Mouse (Mus musculus): ENCODE data around the gene Gm49333. TPM values are rescaled to one million over a fixed set of nuclear protein-coding genes. Genes with fewer than 3 reads are reported as not detected.

Gm49333 gene
- polyA plus RNA-seq, 1 experiment from 2014 or later = 0.21 TPM

DNA sequence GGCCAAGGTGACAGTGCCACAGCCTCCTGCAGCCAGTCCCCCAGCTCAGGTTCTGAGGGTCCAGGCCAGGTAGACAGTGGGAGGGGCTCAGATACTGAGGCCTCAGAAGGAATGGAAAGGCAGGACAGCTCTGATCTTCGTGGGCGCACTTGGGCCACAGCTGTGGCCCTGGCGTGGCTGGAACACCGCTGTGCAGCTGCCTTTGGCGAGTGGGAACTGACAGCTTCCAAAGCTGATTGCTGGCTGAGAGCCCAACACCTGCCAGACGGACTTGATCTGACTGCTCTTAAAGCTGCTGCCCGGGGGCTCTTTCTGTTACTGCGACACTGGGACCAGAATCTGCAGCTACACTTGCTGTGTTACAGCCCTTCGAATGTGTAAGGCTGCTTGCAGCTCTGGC lies 6.7 kb upstream of the Gm49333 start:
- peaks cover 20% of the 10 kb centered on the region for H3K4me1 ChIP-seq
- ATAC-seq (replicated peaks) = peak; percentile 13; the same call in 1 of the 2 replicates
- H3K9ac ChIP-seq = no peak overlapping the region
- no peak overlapping the region for H3K27ac ChIP-seq
- H3K9me3 ChIP-seq = no peaks in the 10 kb centered on the region
- 60% methylated on average over 9 of the region's 9 CpGs for WGBS
- no peak overlapping the region for H3K4me3 ChIP-seq
- no peaks in the 10 kb centered on the region for H3K27me3 ChIP-seq (replicated peaks)
- no peak overlapping the region for H3K4me2 ChIP-seq
- peaks cover 29% of the 10 kb centered on the region for H3K36me3 ChIP-seq (replicated peaks)

DNA sequence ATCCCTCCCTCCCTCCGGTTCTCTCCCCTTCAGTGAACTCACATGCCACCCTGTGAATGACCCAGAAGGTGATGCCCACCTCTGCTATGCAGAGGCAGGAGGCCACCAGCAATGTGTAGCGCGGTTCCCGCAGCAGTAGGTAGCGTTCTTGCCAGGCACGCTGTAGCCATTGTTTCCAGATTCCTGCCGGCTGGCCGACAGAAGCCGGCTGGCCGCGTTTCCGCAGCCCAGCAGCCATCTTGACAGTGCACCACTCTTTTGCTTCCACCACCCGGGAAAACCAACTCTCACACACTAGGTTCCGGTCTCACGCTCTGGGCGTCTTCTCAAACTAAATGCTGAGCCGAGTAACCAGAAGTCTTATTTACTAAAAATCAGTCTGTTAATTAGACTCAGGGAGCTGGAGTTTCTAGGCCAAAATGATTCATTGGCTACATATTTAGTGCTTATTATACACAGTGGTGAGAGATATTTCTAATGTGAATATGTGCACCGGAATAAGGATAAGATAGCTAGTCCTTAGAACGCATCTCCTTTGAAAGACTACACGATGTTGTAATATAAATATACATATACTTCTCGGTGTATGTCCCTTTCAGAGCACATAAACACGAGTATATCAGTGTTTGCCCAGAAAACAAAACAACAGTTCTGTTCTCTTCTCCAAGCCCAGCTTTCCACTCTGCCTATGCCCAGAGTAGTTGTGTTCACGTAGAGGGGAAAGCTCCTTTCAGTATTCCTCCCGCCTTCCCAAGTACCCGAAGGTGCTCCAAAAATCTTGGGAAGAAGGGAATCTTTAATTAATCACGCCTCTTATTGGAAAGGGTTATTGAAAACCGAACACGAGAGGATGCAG lies 681 bp upstream of the Gm49333 start:
- Histone ChIP-seq H3K9ac (peak overlapping the region; percentile 88), H3K4me2 (peak overlapping the region; percentile 91), H3K27ac (peak overlapping the region; percentile 85), H3K9me3 (no peaks in the 10 kb centered on the region), H3K36me3 (replicated peaks) (peaks cover 16% of the 10 kb centered on the region), H3K4me1 (peaks cover 29% of the 10 kb centered on the region), H3K27me3 (replicated peaks) (no peaks in the 10 kb centered on the region), H3K4me3 (peak overlapping the region; percentile 71)
- ATAC-seq (replicated peaks) = peak; percentile 79
- WGBS = under 1% methylated on average over 28 of the region's 28 CpGs

DNA sequence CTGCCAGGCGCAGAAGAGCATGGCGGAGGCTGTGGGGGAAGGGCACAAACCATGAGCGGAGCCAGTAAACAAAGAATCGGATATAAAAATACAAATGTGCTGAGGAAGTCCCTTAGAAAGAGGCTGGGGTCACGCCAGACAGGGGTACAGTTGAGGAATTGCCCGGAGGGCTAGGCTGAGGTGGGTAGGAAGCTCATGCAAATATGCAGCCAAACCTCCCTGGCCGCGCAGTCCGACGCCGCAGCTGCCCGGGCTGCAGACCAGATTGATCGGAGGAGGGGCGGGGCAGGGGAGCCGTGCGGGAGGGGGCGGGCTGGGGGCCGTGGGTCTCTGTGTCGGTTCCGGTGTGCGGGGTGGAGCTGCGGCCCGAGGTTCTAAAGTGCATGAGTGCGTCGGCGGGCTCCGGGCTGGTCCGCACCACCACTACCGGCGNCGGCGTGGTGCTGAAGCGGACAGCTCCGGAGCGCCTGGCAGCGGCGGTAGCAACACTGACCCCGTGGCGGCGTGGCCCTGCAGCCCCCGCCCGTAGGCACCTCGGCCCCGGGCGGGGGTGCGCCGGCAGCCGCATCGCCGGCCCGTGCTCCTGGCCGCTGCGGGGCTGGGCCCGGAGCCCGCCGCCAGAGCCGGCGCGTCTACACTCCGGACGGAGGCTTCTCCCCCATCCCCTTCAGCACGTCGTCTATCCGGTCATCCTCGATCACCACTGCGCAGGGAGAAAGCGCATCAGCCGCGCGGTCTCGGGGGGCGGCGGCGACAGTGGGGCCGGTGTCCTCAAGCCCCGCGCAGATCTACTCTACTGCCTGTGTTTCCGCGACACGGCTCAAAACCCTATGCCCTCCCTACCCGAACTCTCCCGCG lies 8.4 kb downstream of the Gm49333 start:
- H3K4me3 ChIP-seq = peak overlapping the region; percentile 95
- peak overlapping the region; percentile 93 for H3K27ac ChIP-seq
- ATAC-seq (replicated peaks) = peak; percentile 25
- no peaks in the 10 kb centered on the region for H3K9me3 ChIP-seq
- H3K36me3 ChIP-seq (replicated peaks) = peaks cover 3% of the 10 kb centered on the region; the same call in 1 of the 2 replicates
- H3K4me2 ChIP-seq = peak overlapping the region; percentile 93
- peaks cover 28% of the 10 kb centered on the region for H3K4me1 ChIP-seq
- under 1% methylated on average over 75 of the region's 83 CpGs for WGBS
- H3K9ac ChIP-seq = peak overlapping the region; percentile 87
- no peaks in the 10 kb centered on the region for H3K27me3 ChIP-seq (replicated peaks)

DNA sequence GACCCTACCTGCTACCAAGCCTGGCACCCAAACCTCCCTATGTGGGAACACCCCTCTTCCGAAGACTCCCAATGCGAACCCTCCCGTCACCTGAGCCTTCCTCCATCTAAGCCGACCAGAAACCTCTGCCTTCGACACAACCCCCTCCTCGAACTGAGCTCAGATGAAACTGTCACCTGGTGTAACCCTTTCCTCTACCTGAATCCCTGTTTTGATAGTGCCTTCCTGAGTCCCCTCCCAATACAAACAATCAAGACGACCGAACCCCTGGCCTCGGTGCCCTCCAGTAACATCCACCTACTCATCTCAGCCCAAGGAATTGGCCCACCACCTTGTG lies 9.0 kb downstream of the Gm49333 start:
- Histone ChIP-seq H3K9ac (peak overlapping the region; percentile 87), H3K4me3 (peak overlapping the region; percentile 95), H3K27ac (peak overlapping the region; percentile 93), H3K4me1 (peaks cover 28% of the 10 kb centered on the region), H3K4me2 (peak overlapping the region; percentile 93), H3K9me3 (no peaks in the 10 kb centered on the region), H3K27me3 (replicated peaks) (no peaks in the 10 kb centered on the region), H3K36me3 (replicated peaks) (peaks cover 3% of the 10 kb centered on the region; the same call in 1 of the 2 replicates)
- 0% methylated on average over 9 of the region's 9 CpGs for WGBS
- ATAC-seq (replicated peaks) = peak; percentile 2

DNA sequence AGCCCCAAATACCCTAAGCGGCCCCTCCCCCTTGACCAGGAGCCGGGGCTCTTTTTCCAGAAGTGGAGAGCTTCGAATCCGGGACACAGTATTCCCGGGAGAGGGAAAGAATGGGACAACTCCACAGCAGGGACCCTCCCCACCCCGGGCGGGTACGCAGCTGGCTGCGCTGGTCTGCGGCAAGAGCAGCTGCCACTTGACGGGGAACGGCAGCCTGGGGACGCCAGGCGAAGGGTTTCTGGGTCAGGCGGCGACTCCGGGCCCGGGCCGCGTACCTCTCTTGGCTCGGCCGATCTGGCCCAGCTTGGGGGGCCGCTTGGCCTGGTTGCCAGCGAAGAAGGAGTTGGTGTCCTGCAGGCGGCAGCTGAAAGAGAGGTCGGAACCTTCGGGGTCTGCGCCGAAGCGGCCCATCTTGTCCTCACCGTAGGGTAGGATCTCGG lies 9.4 kb downstream of the Gm49333 start:
- ATAC-seq (replicated peaks) = peak; percentile 21
- H3K36me3 ChIP-seq (replicated peaks) = peaks cover 3% of the 10 kb centered on the region; the same call in 1 of the 2 replicates
- H3K4me3 ChIP-seq = peak overlapping the region; percentile 95
- no peaks in the 10 kb centered on the region for H3K27me3 ChIP-seq (replicated peaks)
- peak overlapping the region; percentile 93 for H3K4me2 ChIP-seq
- peaks cover 28% of the 10 kb centered on the region for H3K4me1 ChIP-seq
- H3K9me3 ChIP-seq = no peaks in the 10 kb centered on the region
- under 1% methylated on average over 32 of the region's 32 CpGs for WGBS
- H3K9ac ChIP-seq = peak overlapping the region; percentile 87
- peak overlapping the region; percentile 93 for H3K27ac ChIP-seq

DNA sequence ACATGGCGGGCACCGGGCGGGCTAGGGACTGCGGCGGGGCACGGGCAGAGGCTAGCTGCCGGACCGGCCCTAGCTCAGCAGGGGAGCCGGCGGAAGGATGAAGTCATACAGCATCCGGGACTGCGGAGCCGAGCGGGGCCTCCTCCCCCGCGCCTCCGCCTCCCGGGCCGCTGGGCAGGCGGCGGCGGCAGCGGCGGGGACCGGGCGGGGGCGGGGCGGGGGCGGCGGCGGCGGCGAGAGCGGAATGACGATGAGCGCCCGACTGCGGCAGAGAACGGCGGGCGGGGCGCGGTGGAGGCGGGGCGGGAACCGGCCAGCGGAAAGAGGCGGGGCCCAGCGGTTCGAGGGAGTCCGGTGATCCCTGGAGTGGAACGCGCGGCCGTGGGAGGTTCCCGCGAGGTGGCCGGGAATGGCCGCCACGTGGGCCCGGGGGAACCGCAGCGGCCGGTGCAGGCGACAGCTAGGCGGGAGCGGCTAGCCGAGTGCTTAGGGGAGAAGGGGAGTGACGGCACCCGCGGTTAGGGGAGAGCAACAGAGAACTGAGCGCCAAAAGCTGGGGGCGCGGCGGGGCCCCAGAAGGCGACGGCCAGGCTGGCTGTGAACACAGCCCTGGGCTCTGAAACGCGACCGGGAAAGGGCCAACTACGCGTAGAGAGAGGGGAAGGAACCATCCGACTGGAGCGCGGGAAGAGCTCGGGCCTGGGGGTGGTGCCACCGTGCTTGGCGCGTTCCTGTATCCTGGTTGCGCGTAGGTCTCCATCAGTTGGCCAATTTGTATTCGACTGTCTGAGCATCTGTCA lies 10.0 kb downstream of the Gm49333 start, which contains the start of gene Camk2n2:
TSS of gene Camk2n2 (minus strand) at position 97 of the 800 bp plus-strand sequence.
- Histone ChIP-seq H3K9me3 (no peaks in the 10 kb centered on the region), H3K4me2 (peak within 1 kb of the TSS; percentile 93), H3K36me3 (replicated peaks) (peaks cover 3% of the 10 kb centered on the region; the same call in 1 of the 2 replicates), H3K27ac (peak within 1 kb of the TSS; percentile 93), H3K4me1 (peaks cover 28% of the 10 kb centered on the region), H3K27me3 (replicated peaks) (no peaks in the 10 kb centered on the region), H3K9ac (peak within 1 kb of the TSS; percentile 87), H3K4me3 (peak within 1 kb of the TSS; percentile 95)
- peak; percentile 59 for ATAC-seq (replicated peaks)
- 0% methylated on average over 90 of the region's 92 CpGs for WGBS

DNA sequence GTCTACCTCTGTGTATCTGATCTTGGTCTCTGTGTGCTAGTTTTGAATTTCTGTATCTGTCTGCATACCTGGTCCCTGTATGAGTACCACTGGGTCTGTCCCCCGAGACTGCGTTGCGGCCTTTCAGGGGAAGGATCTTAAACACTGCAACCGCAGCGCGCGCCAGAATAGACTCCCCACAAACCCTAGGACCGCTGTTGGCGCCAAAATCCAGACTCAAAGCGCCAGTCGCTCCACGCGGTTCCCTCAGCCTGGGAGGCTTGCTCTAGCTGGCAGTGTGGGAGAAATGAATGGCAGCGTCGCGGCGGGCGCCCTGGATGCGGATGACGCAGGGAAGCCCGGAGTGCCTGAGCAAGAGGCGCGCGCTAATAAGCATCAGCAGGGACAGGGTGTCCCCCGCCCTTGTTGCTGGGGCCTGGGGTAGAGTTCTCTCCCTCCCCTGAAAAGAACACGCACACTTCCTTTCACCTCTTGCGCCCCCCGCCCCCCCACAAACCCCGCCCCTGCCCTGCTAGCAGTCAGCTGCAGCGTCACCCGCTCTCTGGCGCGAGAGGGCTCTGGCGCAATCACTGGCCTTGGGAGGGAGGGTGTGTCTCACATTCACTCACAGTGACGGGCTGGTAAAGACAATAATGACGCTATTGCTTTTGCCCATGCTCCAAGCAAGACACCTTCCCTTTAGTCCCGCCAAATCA lies 10.7 kb downstream of the Gm49333 start:
- Histone ChIP-seq H3K4me1 (peaks cover 28% of the 10 kb centered on the region), H3K27ac (peak overlapping the region; percentile 93), H3K4me3 (peak overlapping the region; percentile 95), H3K36me3 (replicated peaks) (no peaks in the 10 kb centered on the region; the same call in 1 of the 2 replicates), H3K4me2 (peak overlapping the region; percentile 93), H3K9ac (peak overlapping the region; percentile 87), H3K9me3 (no peaks in the 10 kb centered on the region), H3K27me3 (replicated peaks) (no peaks in the 10 kb centered on the region)
- peak; percentile 79 for ATAC-seq (replicated peaks)
- under 1% methylated on average over 36 of the region's 37 CpGs for WGBS

DNA sequence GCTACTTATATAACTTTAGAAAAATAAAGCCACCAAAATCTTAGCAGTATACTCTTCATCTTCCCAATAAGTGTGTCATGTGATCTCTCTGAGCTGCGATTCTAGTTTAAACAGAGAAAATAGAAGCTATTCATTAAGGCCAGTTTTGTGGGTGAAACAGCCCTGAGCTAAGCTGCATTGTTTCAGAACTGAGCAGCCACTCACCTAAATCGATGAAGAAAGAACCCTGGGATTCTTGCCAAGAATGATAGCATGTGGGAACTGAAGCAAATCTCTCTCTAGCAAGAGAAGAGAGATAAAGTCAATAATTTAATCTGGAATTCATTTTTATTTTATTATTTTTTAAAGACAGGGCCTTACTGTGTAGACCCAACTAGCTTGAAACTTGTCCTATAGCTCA lies 11.8 kb downstream of the Gm49333 start:
- Histone ChIP-seq H3K9me3 (no peaks in the 10 kb centered on the region), H3K9ac (no peak overlapping the region), H3K27me3 (replicated peaks) (0 out of 2 replicates have a peak, but pooled peaks cover under 1% of the 10 kb centered on the region), H3K4me3 (no peak overlapping the region), H3K36me3 (replicated peaks) (no peaks in the 10 kb centered on the region; the same call in 1 of the 2 replicates), H3K4me2 (peak overlapping the region; percentile 93; the same call in 1 of the 2 replicates), H3K27ac (0 out of 2 replicates have a peak overlapping the region, but pooled peaks have one; percentile 93), H3K4me1 (peaks cover 27% of the 10 kb centered on the region)
- ATAC-seq (replicated peaks) = no peak
- WGBS = 37% methylated on average over 2 of the region's 2 CpGs

DNA sequence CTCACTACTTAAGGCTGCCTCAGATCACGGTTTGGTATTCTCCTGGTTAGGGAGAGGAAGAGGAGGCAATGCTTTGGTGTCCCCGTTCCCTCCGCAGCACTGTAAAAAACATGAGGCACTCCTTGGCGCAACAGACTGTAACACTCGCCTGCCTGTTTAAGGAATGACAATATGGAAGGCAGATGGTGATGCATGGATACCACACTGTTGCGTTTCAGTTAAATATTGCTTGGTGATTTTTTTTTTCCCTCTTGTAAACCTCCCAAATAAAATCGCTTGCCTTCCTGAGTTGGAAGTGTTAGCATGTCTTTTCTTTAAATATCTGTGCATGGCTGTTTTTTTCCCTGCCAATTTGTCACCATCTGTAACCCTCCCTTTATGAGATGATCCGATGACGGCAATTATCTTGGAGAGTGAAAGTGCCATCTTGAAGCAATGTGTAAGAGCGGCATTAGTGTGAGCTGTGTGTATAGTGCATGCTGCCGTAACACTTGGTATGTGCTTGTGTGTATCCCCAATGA lies 17.5 kb downstream of the Gm49333 start:
- ATAC-seq (replicated peaks) = no peak
- Histone ChIP-seq H3K4me1 (peaks cover 17% of the 10 kb centered on the region), H3K4me3 (no peak overlapping the region), H3K9ac (no peak overlapping the region), H3K9me3 (no peaks in the 10 kb centered on the region), H3K36me3 (replicated peaks) (0 out of 2 replicates have a peak, but pooled peaks cover 8% of the 10 kb centered on the region), H3K4me2 (peak overlapping the region; percentile 86; the same call in 1 of the 2 replicates), H3K27me3 (replicated peaks) (peaks cover 6% of the 10 kb centered on the region; the same call in 1 of the 2 replicates), H3K27ac (no peak overlapping the region)
- 56% methylated on average over 11 of the region's 11 CpGs for WGBS

DNA sequence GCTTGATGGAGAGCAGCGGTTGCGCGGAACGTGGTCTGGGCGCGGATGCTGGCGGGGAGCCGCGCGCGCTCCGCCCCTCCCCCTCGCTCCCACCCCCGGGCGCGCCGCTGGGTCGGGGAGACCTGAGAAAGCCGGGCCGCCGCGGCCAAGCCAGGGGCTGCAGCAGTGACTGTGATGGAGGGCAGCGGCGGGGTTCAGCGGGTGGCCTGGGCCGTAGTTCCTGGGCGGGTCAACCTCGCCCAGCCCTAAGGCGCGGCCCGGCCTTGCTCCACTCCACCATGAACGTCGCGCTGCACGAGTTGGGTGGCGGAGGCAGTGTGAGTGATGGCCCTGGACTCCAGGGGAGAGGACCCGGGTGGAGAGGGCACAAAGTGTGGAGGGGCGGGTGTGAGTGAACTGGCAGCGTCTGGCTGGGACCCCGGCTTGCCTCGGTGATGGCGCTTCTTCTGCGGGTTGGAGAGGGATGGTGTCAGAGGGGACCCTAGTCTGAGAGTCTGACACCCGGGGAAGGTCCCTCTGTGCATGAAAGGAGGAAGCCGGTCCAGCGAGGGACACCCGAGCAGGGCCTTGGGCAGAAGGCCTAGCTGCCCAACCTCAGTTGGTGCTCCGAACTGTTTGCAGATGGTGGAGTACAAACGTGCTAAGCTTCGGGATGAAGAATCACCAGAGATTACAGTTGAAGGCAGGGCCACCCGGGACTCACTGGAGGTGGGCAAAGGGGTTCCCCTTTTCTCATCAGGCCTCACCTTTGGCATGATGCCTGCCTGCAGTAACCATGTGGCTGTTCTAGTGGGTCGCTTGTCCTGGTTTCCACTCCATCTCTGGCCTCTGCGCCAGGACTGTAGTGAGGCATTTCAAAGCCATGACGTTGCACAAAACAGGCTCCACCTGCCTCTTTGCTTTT lies 18.6 kb downstream of the Gm49333 start, which contains the start of gene Ece2:
TSS of gene Ece2 (plus strand) at position 98 of the 904 bp plus-strand sequence.
- Histone ChIP-seq H3K4me2 (peak within 1 kb of the TSS; percentile 86), H3K36me3 (replicated peaks) (0 out of 2 replicates have a peak, but pooled peaks cover 8% of the 10 kb centered on the region), H3K9me3 (no peaks in the 10 kb centered on the region), H3K4me3 (peak within 1 kb of the TSS; percentile 80), H3K27ac (peak within 1 kb of the TSS; percentile 69), H3K4me1 (peaks cover 17% of the 10 kb centered on the region), H3K27me3 (replicated peaks) (peaks cover 6% of the 10 kb centered on the region; the same call in 1 of the 2 replicates), H3K9ac (peak within 1 kb of the TSS; percentile 84)
- WGBS = 6% methylated on average over 53 of the region's 54 CpGs
- ATAC-seq (replicated peaks) = peak; percentile 78

Data from midbrain, embryonic 15.5 days (tissue).